Mouse (Mus musculus) C2C12 (cell line): Measurements from ENCODE around the gene Rundc3a.

Experiments
- CEBPB ChIP-seq: IDR thresholded peaks from one replicate; pipeline ENCODE4 v1.6.1; 2011; ENCODE audit warnings: low read depth, mild to moderate bottlenecking, control low read depth, moderate library complexity
- CTCF ChIP-seq: IDR thresholded peaks from one replicate; pipeline ENCODE4 v1.5.1; 2011; ENCODE audit not compliant: control insufficient read depth, insufficient read depth, insufficient read length
- FOSL1 ChIP-seq: IDR thresholded peaks from one replicate; pipeline ENCODE4 v1.8.0; 2011; ENCODE audit warnings: mild to moderate bottlenecking, low read length; ENCODE audit not compliant: poor library complexity, insufficient read depth, severe bottlenecking
- MYOD1 ChIP-seq: IDR thresholded peaks from one replicate; pipeline ENCODE4 v1.6.1; 2011; ENCODE audit warnings: low read depth; ENCODE audit not compliant: control insufficient read depth, insufficient read length
- MYOG ChIP-seq: IDR thresholded peaks from one replicate; pipeline ENCODE4 v1.6.1; 2011; ENCODE audit not compliant: control insufficient read depth, insufficient read length; ENCODE audit errors: extremely low read depth
- USF1 ChIP-seq: IDR thresholded peaks from one replicate; pipeline ENCODE4 v1.6.1; 2011; ENCODE audit warnings: low read depth, mild to moderate bottlenecking, control low read depth, moderate library complexity

GRCm38 (mm10) chr11:102375196-102376173 is 17.7 kb upstream of the Rundc3a start:
- no peak for TF ChIP-seq CTCF
- no peak for TF ChIP-seq USF1
- no peak for TF ChIP-seq CEBPB
- no peak for TF ChIP-seq FOSL1
- peak; percentile 93 for TF ChIP-seq MYOD1
- no peak for TF ChIP-seq MYOG
